Mouse (Mus musculus): ENCODE data around the gene Hist1h3c. TPM values are rescaled to one million over a fixed set of nuclear protein-coding genes. Genes with fewer than 3 reads are reported as not detected.

The Hist1h3c gene
- polyA plus RNA-seq (2014; fragmentation: Illumina TruSeq; extraction: RNeasy Lipid Tissue Mini Kit (QIAGEN cat#74804); ENCODE audit: low read depth, low replicate concordance) = not detected

DNA sequence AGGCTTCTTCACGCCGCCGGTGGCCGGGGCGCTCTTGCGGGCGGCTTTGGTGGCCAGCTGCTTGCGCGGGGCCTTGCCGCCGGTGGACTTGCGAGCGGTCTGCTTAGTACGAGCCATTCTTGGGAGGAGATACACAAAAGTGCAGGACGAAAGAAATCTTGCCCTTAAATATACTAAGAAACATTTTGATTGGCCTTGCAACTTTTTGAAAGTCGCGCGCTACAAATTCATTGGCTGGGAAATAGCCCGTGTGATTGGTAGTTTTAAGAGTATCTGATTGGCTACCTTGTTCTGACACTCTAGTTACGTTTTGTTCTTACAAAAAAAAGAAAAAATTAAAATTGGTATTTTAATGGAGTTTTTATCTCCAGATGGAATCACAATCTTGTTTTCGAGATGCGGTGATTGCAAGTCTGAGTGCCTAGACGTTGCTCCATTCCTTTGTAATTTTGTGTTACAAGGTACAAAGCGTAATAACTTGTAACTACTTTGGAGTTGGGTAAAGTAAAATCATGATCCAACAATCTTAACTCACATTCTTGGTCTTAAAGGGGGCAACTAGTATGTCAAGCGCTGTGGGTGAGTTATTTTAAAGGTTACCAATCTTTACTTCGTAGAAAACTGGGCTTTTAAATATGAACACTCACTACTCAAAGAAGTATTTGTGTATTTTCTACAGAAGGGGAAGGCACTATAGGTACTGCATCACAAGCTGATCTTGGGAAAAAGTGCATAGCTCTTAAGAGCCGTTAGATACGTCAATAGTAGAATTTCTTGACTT is at the start of gene Hist1h3c:
TSS of gene Hist1h3c (minus strand) at position 222 of the 781 bp plus-strand sequence.

DNA sequence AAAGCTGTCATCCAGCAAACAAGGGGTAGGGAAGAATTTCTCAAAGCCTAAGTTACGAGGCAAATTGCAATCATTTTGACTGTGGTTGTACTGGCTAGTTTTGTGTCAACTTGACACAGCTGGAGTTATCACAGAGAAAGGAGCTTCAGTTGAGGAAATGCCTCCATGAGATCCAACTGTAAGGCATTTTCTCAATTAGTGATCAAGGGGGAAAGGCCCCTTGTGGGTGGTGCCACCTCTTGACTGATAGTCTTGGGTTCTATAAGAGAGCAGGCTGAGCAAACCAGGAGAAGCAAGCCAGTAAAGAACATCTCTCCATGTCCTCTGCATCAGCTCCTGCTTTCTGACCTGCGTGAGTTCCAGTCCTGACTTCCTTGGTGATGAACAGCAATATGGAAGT is 24.2 kb upstream of the Hist1h3c start, which contains the start of gene Trim38:
TSS of gene Trim38 (plus strand) at position 301 of the 400 bp plus-strand sequence.

DNA sequence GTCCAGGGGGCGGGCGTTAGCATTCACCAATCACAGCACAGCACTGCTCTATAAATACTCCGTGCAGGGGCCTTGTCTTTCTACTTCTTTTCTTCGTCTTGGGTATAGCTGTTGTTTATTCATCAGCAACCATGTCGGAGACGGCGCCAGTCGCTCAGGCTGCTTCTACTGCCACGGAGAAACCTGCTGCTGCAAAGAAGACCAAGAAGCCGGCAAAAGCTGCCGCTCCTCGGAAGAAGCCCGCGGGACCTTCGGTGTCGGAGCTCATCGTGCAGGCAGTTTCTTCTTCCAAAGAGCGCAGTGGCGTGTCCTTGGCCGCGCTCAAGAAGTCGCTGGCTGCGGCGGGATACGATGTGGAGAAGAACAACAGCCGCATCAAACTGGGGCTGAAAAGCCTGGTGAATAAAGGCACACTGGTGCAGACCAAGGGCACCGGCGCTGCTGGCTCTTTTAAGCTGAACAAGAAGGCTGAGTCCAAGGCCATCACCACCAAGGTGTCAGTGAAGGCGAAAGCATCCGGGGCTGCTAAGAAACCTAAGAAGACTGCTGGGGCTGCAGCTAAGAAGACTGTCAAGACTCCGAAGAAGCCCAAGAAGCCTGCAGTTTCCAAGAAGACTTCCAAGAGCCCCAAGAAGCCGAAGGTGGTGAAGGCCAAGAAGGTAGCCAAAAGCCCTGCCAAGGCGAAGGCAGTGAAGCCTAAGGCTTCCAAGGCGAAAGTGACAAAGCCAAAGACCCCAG is 18.4 kb upstream of the Hist1h3c start, which contains the start of gene Hist1h1a:
TSS of gene Hist1h1a (plus strand) at position 81 of the 738 bp plus-strand sequence.

DNA sequence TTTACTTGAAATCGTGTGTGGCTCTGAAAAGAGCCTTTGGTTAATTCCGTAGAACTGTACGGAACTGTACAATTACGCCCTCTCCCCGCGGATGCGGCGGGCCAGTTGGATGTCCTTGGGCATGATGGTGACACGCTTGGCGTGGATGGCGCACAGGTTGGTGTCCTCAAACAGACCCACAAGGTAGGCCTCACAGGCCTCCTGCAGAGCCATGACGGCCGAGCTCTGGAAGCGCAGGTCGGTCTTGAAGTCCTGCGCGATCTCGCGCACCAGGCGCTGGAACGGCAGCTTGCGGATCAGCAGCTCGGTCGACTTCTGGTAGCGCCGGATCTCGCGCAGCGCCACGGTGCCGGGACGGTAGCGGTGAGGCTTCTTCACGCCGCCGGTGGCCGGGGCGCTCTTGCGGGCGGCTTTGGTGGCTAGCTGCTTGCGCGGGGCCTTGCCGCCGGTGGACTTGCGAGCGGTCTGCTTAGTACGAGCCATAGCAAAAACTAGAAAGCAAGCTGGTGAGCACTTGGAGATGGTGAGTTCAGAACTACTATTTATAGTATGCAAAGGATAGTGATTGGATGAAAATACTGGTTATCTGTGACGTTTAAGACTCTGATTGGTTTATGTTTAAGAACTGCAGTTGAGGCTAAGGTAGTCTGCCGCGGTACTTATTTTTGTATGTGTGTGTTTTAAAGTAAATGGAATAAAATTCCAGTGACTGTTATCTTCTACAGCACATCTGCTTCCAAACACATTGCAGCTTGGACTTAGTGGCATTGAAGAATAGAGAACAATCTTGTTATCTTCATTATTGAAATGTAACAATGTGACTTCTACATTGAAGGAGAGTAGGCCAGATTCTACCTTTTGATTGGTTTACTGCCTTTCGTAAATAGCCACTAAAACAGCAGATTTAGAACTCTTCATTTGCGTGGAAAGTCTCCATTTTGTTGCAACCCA is 16.7 kb upstream of the Hist1h3c start, which contains the start of gene Hist1h3a:
TSS of gene Hist1h3a (minus strand) at position 516 of the 951 bp plus-strand sequence.

DNA sequence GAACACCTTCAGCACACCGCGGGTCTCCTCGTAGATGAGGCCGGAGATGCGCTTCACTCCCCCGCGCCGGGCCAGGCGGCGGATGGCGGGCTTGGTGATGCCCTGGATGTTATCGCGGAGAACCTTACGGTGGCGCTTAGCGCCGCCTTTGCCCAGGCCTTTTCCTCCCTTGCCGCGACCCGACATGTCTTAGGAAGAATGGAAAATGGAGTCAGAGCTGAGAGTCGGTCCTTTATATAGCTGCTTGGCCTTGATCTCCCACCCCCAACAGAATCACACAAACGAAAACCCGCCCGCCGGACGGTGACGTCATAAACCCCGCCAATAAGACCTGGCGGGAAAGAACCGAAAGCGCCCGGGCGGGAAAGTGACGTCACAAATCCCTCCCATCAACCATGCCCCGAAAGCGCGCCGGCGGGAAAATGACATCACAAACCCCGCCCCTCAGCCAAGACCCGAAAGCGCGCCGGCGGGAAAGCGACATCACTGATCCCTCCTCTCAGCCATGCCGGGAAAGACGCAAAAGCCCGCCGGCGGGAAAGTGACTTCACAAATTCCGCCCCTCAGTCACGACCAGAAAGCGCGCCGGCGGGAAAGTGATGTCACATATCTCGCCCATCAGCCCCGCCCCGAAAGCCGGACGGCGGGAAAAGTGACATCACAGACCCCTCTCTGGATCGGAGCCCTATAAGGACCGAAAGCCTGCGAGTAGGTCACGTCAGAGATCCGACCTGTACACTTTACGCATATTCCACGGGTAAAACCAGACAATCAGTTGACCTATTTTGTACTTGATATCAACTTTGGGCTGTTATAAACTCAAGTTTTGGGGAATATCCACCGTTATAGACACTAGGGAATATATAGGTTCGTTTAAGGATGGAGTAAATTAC is 15.8 kb upstream of the Hist1h3c start, which contains the start of gene Hist1h4a:
TSS of gene Hist1h4a (minus strand) at position 259 of the 893 bp plus-strand sequence.

DNA sequence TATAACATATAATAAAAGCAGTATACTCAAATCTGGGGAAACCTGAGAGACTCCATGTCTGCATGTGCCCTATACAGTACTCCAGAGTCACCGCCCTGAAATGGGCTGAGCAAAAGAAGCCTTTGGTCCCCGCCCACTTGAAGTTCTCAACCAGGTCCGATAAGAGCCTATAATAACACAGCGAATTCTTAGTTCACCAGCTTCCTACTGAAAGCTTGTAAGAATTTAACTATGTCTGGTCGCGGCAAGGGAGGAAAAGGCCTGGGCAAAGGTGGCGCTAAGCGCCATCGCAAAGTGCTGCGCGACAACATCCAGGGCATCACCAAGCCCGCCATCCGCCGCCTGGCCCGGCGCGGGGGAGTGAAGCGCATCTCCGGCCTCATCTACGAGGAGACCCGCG is 11.4 kb upstream of the Hist1h3c start, which contains the start of gene Hist1h4b:
TSS of gene Hist1h4b (plus strand) at position 224 of the 400 bp plus-strand sequence.

DNA sequence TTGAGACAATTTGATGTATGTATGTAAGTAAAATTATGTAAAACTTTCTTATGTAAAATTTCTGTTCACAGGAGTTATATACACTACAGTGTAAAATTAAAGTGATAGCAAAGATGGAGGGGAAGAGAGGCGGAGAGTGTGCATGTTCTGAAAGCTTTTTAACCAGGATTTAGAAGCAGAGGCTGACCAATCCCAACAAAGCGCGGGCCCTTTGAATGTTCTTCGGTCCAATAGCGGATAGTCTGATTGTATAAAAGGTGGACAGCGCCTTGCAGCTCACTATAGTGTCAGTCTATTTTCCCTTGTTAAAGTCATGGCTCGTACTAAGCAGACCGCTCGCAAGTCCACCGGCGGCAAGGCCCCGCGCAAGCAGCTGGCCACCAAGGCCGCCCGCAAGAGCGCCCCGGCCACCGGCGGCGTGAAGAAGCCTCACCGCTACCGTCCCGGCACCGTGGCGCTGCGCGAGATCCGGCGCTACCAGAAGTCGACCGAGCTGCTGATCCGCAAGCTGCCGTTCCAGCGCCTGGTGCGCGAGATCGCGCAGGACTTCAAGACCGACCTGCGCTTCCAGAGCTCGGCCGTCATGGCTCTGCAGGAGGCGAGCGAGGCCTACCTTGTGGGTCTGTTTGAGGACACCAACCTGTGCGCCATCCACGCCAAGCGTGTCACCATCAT is 6.8 kb upstream of the Hist1h3c start, which contains the start of gene Hist1h3b:
TSS of gene Hist1h3b (plus strand) at position 201 of the 675 bp plus-strand sequence.

DNA sequence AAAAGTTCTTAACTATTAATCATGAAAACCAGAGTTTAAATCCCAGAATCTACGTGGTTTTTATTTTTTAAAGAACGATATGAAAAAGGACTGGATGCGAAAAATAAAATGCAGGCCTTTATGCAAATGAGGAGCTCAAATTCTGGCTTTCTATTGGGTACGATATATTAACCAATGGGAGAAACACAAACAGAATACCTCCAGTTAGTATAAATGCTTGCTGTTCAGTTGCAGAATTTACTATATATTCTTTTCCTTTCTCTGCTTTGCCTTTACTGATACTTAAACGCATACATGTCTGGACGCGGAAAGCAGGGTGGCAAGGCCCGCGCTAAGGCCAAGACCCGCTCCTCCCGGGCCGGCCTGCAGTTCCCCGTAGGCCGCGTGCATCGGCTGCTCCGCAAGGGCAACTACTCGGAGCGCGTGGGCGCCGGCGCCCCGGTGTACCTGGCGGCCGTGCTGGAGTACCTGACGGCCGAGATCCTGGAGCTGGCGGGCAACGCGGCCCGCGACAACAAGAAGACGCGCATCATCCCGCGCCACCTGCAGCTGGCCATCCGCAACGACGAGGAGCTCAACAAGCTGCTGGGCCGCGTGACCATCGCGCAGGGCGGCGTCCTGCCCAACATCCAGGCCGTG is 5.6 kb upstream of the Hist1h3c start, which contains the start of gene Hist1h2ab:
TSS of gene Hist1h2ab (plus strand) at position 288 of the 639 bp plus-strand sequence.

DNA sequence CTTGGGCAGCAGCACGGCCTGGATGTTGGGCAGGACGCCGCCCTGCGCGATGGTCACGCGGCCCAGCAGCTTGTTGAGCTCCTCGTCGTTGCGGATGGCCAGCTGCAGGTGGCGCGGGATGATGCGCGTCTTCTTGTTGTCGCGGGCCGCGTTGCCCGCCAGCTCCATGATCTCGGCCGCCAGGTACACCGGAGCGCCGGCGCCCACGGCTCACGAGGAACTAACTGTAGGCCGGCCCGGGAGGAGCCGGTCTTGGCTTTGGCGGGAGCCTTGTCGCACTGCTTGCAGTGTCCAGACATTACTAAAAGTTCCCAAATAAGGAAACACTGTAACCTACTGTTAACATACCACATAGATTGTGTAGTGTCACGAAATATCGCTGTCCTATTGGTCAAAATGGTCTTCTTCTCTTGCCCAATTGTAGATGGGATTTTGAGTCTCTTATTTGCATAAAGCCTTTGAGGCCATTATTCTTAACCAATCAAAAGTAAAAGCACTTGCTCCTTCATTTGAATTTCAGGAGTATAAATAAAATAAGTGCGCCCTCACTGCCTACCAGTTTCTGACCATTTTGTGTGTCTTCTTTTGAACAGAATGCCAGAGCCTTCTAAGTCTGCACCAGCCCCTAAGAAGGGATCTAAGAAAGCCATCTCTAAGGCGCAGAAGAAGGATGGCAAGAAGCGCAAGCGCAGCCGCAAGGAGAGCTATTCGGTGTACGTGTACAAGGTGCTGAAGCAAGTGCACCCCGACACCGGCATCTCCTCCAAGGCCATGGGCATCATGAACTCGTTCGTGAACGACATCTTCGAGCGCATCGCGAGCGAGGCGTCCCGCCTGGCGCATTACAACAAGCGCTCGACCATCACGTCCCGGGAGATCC is 1.0 kb upstream of the Hist1h3c start, which contains the start of gene Hist1h2bb:
TSS of gene Hist1h2bb (plus strand) at position 534 of the 880 bp plus-strand sequence.

DNA sequence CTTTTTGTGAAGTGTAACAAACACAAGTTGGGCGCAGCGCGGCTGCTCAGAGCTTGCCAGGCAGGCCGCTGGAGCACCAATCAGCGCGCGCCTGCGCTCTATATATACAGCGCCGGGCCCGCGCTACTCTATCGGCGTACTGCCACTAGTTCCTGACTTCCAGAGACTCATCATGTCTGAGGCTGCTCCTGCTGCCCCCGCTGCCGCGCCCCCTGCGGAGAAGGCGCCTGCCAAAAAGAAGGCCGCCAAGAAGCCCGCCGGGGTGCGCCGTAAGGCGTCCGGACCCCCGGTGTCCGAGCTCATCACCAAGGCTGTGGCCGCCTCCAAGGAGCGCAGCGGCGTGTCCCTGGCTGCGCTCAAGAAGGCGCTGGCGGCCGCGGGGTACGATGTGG is 6.7 kb downstream of the Hist1h3c start, which contains the start of gene Hist1h1c:
TSS of gene Hist1h1c (plus strand) at position 132 of the 392 bp plus-strand sequence.

DNA sequence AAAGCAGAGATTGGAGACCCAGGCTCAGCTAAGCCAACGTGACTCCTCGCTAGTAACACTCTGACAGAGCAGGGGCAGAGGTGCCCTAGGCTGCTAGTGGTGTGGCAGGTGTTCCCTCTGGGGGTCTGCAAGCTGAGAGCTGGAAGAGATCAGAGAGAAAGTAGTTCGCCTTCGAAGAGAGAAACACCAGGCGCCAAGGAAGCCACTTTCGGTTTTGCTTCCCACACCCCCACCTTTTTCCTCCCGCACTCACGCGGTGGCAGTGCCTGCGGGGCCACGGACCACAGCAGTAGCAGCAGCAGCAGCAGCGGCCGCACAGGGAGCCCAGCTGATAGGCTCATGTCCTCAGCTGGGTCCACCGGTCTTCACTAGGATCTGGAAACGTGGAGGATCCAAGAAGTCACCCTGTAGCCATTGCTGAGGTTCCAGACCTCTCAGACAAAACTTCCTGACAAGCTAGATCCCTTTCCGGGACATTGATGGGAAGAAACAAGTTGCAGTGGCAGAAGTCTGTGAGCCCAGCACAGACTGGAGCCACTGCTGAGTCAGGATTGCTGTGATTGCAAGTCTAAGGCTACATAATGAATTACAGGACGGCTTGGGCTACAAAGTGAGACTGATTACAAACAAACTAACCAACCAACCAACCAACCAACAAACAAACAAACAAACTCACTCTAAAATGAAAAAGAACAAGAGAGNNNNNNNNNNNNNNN is 34.9 kb downstream of the Hist1h3c start, which contains the start of gene Hfe:
TSS of gene Hfe (minus strand) at position 481 of the 716 bp plus-strand sequence.

DNA sequence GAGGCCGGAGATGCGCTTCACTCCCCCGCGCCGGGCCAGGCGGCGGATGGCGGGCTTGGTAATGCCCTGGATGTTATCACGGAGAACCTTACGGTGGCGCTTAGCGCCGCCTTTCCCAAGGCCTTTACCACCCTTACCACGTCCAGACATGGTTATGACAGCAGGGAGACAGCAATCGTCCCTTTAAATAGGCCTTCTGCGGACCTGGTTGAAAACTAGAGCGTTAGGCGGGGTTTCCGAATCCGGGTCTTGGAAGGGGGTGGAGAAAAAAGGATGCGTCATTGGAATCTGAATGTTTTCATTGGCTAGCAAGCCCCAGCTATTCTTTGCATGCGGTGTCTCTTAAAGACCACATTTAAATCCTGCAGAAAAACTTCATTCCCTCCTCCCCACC is 47.1 kb downstream of the Hist1h3c start, which contains the start of gene Hist1h4c:
TSS of gene Hist1h4c (minus strand) at position 155 of the 394 bp plus-strand sequence.

DNA sequence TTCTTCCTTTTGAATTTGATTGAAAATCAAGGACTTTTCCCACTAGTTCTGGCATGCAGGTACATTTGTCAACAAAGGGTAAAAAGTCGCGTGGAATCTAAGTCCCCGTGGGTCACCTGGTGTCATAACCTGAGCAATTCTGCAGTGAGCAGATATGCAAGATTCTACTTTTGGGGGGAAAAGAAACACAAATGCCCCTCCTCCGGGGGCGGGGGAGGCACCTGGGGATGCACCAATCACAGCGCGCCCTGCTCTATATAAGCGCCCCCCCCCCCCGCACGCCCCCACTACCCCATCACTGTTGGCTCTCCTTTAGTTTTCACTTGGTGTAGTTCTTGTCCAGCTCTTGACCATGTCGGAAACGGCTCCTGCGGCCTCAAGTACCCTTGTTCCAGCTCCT is 49.9 kb downstream of the Hist1h3c start, which contains the start of gene Hist1h1t:
TSS of gene Hist1h1t (plus strand) at position 301 of the 400 bp plus-strand sequence.

Measured in kidney, adult 10 weeks (tissue).